Mouse (Mus musculus): ENCODE data around the gene Oser1.
"Not testable (repeated sequence)": the region's sequence is repeated elsewhere in the genome, so short reads cannot be mapped to it uniquely, and the experiment has no call there.

Oser1 gene

DNA sequence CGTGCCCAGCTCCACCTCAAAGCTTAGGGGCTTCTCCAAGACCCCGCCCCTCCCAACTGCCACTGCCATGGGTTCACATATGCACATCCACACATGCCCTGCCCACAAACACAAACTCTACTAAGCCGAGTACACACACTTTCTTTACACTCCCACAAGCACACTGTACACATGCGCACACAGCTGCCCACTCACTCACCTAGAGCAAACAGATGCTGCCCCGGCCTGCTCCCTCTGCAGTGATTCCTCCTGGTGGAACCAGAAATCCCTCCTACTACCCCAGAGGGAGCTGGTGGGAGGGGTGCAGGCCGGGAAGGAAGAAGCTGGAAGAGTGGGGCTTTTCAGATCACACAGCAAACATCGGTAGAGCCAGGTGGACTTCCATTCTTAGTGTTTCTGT is 19.5 kb upstream of the Oser1 start:
- DNase-seq (ENCODE audit: low read depth in 1 of 2, low spot score in 2 of 2), result no peak

- DNase-seq (ENCODE audit: low read depth in 1 of 2, low spot score in 2 of 2), result no peak
These were observed 19.0 kb upstream of the Oser1 start for GRCm38 (mm10) chr2:163443543-163443942.

DNA sequence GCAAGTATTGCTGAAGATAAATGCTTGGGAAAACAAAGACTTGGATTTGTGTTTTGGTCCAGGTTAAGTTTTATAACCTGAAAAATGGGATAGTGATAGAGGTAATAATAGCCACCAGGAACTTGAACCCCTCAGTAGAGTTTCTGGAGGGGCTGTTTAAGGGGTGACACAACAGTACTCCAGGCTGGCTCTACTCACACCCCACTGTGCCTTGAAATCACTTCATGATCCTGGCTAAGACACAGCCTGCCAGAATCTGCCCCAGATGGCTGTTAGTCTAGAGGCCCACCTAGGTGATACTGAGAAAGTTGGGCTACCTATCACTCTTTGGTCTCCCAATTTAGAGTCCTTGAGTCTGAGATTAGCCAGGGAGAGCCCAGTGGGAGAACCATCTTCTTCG is 15.0 kb upstream of the Oser1 start:
- DNase-seq (ENCODE audit: low read depth in 1 of 2, low spot score in 2 of 2), result no peak

DNA sequence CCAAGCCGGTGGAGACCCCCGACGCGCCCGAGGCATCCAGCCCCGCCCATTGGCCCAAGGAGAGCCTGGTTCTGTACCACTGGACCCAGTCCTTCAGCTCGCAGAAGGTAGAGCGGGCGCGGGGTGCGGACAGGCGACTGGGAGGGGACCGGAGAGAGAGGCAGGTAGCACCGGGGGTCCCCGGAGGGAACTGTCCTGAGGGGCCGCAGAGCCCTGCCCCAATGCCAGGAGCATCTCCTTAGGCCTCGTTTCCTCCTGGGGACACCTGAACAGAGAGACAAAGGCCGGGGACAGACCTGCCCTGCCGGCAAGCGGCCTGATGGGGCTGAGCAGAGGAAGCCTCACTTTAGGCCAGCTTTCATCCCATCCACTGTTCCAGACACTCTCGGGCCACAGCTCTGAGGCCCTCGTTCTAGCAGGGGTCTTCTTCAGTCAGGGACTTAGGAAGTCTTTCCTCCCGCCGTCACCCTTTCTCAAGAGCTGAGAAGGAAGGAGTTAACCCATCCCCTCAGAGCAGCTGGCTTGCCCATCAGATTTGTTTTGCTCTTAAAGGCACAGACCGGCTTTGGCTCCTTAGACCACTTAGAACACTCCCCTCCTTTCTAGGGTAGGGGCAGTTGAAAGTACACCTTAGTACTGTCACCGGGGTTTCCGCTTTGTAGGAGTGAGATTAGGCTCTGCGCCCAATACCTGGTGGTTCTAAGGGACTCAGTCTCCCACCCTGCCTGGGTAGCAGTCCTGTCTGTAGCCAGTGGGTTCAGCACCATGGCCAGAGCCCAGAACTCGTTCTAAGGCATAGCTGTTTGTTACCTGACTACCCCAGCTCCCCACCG is 14.3 kb upstream of the Oser1 start:
- no peak for DNase-seq (ENCODE audit: low read depth in 1 of 2, low spot score in 2 of 2)

DNA sequence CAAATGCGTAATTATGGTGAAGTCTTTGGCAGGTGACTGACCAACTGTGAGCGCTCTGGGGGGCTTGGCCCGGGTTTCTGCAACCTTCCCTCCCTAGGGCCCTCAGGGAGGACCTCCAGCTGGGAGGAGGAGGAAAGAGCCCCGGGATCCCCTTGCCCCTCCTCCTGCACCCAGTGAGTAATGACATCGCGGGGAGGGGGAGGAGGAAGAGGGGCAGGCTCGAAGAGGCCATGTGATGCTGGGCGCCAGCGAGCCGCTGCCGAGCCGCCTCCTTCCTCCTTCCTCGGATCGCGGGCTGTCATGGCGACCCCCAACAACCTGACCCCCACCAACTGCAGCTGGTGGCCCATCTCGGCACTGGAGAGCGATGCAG is 13.7 kb upstream of the Oser1 start, which contains the start of gene Gdap1l1:
Gene Gdap1l1 (plus strand): TSS at position 231 of the 373 bp plus-strand sequence.
- no peak for DNase-seq (ENCODE audit: low read depth in 1 of 2, low spot score in 2 of 2)

- DNase-seq (ENCODE audit: low read depth in 1 of 2, low spot score in 2 of 2), result no peak
These were observed 13.3 kb upstream of the Oser1 start for GRCm38 (mm10) chr2:163437800-163438199.

- DNase-seq (ENCODE audit: low read depth in 1 of 2, low spot score in 2 of 2), result no peak
These were observed 9.5 kb upstream of the Oser1 start for GRCm38 (mm10) chr2:163433971-163434370.

GRCm38 (mm10) chr2:163431289-163431688 is 6.8 kb upstream of the Oser1 start:
- no peak for DNase-seq (ENCODE audit: low read depth in 1 of 2, low spot score in 2 of 2)

DNA sequence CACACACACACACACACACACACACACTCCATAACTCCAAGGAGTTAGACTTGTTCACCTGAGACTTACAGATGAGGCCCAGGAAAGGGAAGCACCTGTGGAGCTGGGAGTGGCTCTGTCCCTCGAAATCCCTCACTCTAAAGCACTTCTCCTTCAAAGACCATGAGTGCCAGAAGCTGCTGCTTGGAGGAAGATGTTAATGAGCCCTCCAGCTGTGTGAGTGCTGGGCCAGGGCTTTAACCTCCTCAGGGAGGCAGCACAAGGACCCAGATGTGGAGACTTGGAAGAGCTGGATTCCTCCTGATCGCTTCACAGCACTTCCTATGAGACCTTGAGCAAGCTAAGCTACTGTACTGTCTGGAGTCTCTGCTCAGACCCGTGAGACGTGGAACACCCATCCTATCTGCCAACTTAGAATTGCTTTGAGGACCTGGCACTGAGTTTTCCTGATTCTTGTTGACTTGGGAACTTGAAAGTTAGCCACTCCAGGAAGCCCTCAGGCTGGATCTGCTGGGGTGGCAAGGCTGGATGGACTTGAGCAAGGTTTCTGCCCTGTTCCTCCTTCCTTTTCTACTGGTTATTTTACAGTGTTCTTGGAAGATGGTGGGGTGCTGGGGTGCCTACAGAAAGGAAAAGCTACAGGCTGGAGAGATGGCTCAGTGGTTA is 4.0 kb upstream of the Oser1 start:
- DNase-seq (ENCODE audit: low read depth in 1 of 2, low spot score in 2 of 2), result no peak

GRCm38 (mm10) chr2:163422895-163423660 is 1.4 kb downstream of the Oser1 start:
- DNase-seq (ENCODE audit: low read depth in 1 of 2, low spot score in 2 of 2), result no peak

GRCm38 (mm10) chr2:163420366-163420886 is 4.1 kb downstream of the Oser1 start:
- DNase-seq (ENCODE audit: low read depth in 1 of 2, low spot score in 2 of 2), result no peak

DNA sequence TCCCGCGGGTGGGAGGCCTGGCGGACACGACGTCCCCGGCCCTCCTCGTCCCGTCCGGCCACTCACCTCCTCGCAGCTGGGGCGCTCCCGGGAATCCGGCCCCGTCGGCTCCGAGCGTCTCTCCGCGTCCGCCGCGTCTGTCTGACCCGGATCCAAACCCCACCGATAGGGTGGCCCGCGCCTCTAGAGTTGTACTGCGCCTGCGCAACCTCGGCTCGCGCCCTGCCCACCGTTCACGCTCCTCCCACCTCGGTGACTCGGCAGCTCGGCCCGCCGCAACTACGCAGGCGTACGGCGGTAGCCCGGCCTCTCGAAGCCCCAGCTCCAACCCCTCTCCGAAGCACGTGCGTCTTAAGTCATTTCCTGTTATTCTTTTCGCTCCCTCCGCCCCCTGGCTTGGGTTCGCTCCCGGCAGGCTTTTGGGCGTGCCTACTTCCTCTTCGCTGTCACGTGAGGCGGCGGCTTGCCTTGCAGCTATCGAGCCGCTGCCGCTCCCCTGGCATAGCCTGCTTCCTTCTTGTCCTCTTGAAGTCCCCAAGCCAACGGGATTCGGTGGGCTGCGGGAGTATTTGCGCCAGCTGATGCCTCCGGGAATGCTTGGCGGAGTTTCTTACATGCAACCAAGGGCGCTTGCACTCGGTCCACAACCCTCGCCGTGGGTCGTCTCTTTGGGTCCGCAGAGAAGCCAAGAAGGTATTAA is 5.0 kb downstream of the Oser1 start:
- DNase-seq (ENCODE audit: low read depth in 1 of 2, low spot score in 2 of 2), result peak; percentile 99 to 100

DNA sequence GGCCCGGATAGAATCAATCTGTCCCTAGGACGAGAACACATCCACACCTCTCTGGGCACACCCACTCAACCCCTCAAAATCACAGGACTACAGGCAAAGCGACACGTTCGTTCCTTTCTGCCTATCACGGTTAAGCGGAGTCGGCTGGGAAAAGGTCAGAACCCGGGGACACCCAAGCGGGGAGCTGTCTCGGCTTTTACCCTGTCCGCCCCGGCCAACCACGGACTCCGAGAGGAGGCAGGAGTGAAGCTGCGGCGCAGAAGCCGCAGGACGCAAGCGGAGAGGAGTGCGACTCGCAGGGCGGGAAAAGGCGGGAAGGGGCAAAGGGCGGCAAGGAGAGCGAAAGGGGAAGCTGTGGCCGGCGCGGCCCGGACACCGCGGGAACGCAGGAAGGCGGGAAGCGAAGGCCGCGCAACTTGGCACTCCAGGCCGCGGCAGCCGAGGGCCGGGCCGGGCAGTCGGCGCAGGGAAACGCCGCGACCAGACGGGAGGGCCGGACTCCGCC is 5.6 kb downstream of the Oser1 start:
- DNase-seq (ENCODE audit: low read depth in 1 of 2, low spot score in 2 of 2), result peak; percentile 60 to 71

GRCm38 (mm10) chr2:163417830-163418229 is 6.7 kb downstream of the Oser1 start:
- no peak for DNase-seq (ENCODE audit: low read depth in 1 of 2, low spot score in 2 of 2)

DNA sequence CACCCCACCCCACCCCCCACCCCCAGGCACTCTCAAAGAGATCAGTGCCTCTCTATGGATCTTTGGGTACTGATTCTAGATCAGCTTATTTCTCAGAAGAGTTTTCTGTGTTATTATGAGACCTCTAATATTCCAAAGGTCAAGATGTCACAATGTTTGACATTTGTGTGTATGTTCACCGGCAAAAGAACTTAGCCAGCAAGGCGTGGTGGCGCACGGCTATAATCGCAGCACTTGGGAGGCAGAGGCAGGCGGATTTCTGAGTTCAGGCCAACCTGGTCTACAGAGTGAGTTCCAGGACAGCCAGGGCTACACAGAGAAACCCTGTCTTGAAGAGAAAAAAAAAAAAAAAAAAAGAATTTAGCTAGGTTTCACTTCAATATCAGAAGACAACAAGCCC is 7.5 kb downstream of the Oser1 start:
- DNase-seq (ENCODE audit: low read depth in 1 of 2, low spot score in 2 of 2), result no peak

DNA sequence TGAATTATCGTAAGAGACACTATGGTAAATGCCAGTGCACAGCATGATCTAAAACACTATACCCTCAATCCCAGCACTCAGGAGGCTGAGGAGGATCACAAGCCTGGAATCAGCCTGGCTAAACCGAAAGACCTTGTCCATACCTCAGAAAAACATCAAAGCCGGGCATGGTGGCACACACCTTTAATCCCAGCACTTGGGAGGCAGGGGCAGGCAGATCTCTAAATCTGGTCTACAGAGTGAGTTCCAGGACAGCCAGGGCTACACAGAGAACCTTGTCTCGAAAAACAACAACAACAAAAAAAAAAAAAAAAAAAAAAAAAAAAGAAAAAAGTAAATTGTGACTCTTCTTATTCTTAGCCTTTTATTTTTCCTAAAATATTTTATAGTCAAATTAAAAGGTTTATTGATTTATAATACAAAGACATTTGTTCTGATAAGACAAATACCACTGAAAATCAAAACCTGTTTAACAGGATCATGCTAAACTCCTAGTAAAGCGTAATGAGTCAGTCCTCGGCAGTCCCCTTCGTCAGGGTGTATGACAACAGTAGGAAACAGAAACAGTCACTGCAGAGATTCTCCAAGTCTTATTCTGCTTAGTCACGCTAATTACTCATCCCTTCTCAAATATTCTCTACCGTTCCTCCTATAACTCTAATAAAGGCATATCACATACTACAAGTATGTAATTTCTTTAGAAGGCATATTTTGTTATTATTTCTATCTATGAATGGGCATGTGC is 11.5 kb downstream of the Oser1 start:
- no peak for DNase-seq (ENCODE audit: low read depth in 1 of 2, low spot score in 2 of 2)

DNA sequence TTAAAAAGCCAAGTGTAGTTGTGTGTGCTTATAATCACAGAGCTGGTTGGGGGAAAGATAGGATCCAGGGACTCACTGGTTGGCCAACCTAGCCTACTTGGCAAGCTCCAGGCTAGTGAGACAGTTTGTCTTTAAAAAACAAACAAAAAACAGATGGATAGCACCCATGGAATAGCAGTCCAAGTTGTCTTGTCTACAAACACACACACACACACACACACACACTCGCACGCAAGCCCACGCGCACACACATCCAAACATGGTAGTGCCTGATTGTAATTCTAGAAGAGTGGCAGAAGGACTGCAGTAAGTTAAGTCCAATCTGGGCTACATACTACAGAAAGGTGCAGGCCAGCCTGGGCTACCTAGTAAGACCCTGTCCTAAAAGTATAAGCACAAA is 12.1 kb downstream of the Oser1 start:
- no peak for DNase-seq (ENCODE audit: low read depth in 1 of 2, low spot score in 2 of 2)

DNA sequence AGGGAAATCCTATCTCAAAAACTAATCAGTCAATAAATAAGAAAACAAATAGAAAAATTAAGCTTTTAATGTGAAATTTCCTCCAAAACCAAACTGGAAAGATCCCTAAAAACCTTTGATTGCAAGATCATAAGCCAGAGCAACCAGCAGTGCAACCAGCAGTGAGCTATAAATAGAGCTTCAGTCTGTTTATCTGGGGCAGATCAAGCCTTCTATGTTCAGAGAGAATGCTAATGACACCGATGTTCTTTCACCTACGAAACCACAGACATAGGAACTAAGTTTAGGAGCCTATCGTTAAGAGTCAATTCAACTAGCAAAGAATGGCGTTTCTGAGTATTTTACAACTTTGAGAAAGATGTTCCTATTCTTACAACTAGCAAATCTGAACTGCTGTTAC is 12.7 kb downstream of the Oser1 start:
- DNase-seq (ENCODE audit: low read depth in 1 of 2, low spot score in 2 of 2), result no peak

- DNase-seq (ENCODE audit: low read depth in 1 of 2, low spot score in 2 of 2), result not testable (repeated sequence)
These were observed 13.2 kb downstream of the Oser1 start for GRCm38 (mm10) chr2:163411344-163411743.

DNA sequence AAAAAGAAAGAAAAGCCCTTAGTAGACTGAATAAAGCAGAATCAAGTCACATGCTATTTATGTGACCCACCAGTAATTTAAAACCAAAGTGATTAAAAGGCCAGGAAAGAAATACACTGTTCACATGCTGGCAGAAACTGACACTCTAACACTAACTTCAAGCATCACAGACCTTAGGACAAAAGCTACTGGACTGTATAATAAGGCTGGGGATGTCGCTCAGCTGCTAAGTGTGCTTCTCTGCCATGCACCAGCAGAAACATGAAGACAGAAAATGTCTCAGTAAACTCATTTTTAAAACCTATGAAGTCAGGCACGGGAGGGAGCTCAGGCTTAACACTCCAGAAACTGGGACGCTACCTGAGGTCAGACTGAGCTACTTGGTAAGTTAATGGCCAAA is 14.3 kb downstream of the Oser1 start:
- DNase-seq (ENCODE audit: low read depth in 1 of 2, low spot score in 2 of 2), result no peak
